8 mouse cellular contexts compared by ENCODE assay signal in genomic region chr2:168990061-168990753, GRCm38 (mm10). TPM values are rescaled to one million over a fixed set of nuclear protein-coding genes. Genes with fewer than 3 reads are reported as not detected.
DNase-seq lines count a peak whose midpoint lies in the region; ATAC-seq and TF ChIP-seq lines count a peak whose summit lies in the region.

No protein-coding gene starts in this region.

- TF ChIP-seq EP300 in heart, adult 2 months (IDR thresholded peaks at IDR 0.05; ENCODE audit: insufficient read depth, low read depth, low read length) = no peak
- no peak for TF ChIP-seq EP300 in stomach, postnatal 0 days (optimal IDR thresholded peaks at IDR 0.05)

- ATAC-seq in stomach, postnatal 0 days (ENCODE audit: low FRiP score, low TSS enrichment) = no peak

- no peak for TF ChIP-seq POLR2A in heart, adult 2 months (IDR thresholded peaks at IDR 0.05; ENCODE audit: insufficient read depth, low read depth, low read length)

- intact Hi-C loops in heart, adult 2 months (cut with DNase I) = loop anchor here (5.0 kb wide), 1 partner anchor 117 kb away; no protein-coding TSS in a partner anchor
- intact Hi-C loops in gastrocnemius, postnatal 36 days (cut with DNase I) = no loop called here

- no peak overlapping the region for H3K4me2 ChIP-seq in stomach, postnatal 0 days (replicated peaks; ENCODE audit: low read depth)

- 56% methylated on average over 13 of the region's 13 CpGs for WGBS in heart, adult 2 months
- 65% methylated on average over 13 of the region's 13 CpGs for WGBS in limb, embryonic 10.5 days
- WGBS in stomach, postnatal 0 days = 57% methylated on average over 13 of the region's 13 CpGs

- no peaks in the 10 kb centered on the region for H3K4me1 ChIP-seq in heart, adult 2 months (ENCODE audit: control insufficient read depth, insufficient read depth, low read length)
- H3K4me1 ChIP-seq in limb, embryonic 10.5 days = peaks cover 19% of the 10 kb centered on the region
- no peaks in the 10 kb centered on the region for H3K4me1 ChIP-seq in stomach, postnatal 0 days (replicated peaks; ENCODE audit: control insufficient read depth, insufficient read depth)

- H3K79me2 ChIP-seq in heart, adult 2 months (replicated peaks; ENCODE audit: control insufficient read depth, insufficient read depth, low read length) = no peaks in the 10 kb centered on the region

- peak; percentile 87 for TF ChIP-seq CTCF in heart, adult 2 months (IDR thresholded peaks at IDR 0.05)
- TF ChIP-seq CTCF in stomach, postnatal 0 days (IDR thresholded peaks at IDR 0.05; ENCODE audit: low read depth) = peak; percentile 75

- no peak overlapping the region for H3K27ac ChIP-seq in heart, adult 2 months
- peak overlapping the region; percentile 70; the same call in 1 of the 2 replicates for H3K27ac ChIP-seq in limb, embryonic 10.5 days
- H3K27ac ChIP-seq in stomach, postnatal 0 days (replicated peaks) = no peak overlapping the region

- no peaks in the 10 kb centered on the region for H3K36me3 ChIP-seq in heart, adult 2 months (ENCODE audit: control insufficient read depth, insufficient read depth, low read length)
- H3K36me3 ChIP-seq in limb, embryonic 10.5 days = no peaks in the 10 kb centered on the region
- H3K36me3 ChIP-seq in stomach, postnatal 0 days (ENCODE audit: control insufficient read depth, insufficient read depth, low read length) = no peaks in the 10 kb centered on the region

- no peak for DNase-seq in heart, adult 2 months
- no peak for DNase-seq in heart, adult 9 months (ENCODE audit: low spot score in 2 of 2)
- DNase-seq in thymus, postnatal 0 days (ENCODE audit: low spot score) = peak; percentile 45
- DNase-seq in thymus, postnatal 25 days = no peak
- no peak for DNase-seq in limb, embryonic 10.5 days (ENCODE audit: low spot score)
- no peak for DNase-seq in stomach, postnatal 0 days (ENCODE audit: low spot score)
- DNase-seq in spleen, postnatal 10 days (ENCODE audit: low spot score in 2 of 2) = no peak
- no peak for DNase-seq in gastrocnemius, postnatal 36 days

- H3K9ac ChIP-seq in heart, adult 2 months (ENCODE audit: low read depth, low read length) = no peak overlapping the region
- H3K9ac ChIP-seq in stomach, postnatal 0 days (ENCODE audit: low read length) = no peak overlapping the region

- H3K27me3 ChIP-seq in heart, adult 2 months (ENCODE audit: control insufficient read depth, insufficient read depth, low read length) = no peaks in the 10 kb centered on the region
- H3K27me3 ChIP-seq in limb, embryonic 10.5 days (ENCODE audit: low read depth, poor library complexity, severe bottlenecking) = no peaks in the 10 kb centered on the region
- H3K27me3 ChIP-seq in stomach, postnatal 0 days (ENCODE audit: control insufficient read depth, insufficient read depth, low read length) = no peaks in the 10 kb centered on the region

- H3K4me3 ChIP-seq in heart, adult 2 months = no peak overlapping the region
- no peak overlapping the region for H3K4me3 ChIP-seq in limb, embryonic 10.5 days
- no peak overlapping the region for H3K4me3 ChIP-seq in stomach, postnatal 0 days (ENCODE audit: low read depth, low read length)

- no peaks in the 10 kb centered on the region for H3K9me3 ChIP-seq in limb, embryonic 10.5 days (replicated peaks)
- H3K9me3 ChIP-seq in stomach, postnatal 0 days (ENCODE audit: control insufficient read depth, low read length) = no peaks in the 10 kb centered on the region

RNA-seq across cellular contexts. Expression of gene Zfp64, which starts 34.8 kb away (rescaled TPM):
- 1 to 10 TPM; 6.6 to 7.8 TPM for total RNA-seq in heart, adult 2 months (2021)
- polyA plus RNA-seq in heart, adult 2 months (2012; rRNA removed) = 10.1 and 10.5 TPM in 2 replicates
- 33.8 and 35.0 TPM in 2 replicates for polyA plus RNA-seq in thymus, postnatal 0 days (2015; fragmentation: Nextera tagmentation; extraction: Ambion mirVana)
- polyA plus RNA-seq in limb, embryonic 10.5 days (2016; fragmentation: Nextera tagmentation; extraction: Ambion mirVana) = 40.4 and 44.3 TPM in 2 replicates
- polyA plus RNA-seq in stomach, postnatal 0 days (2015; fragmentation: Nextera tagmentation; extraction: Ambion mirVana) = 28.0 and 29.8 TPM in 2 replicates
- 1 to 10 TPM; 6.7 to 8.0 TPM for total RNA-seq in gastrocnemius, postnatal 36 days (2021)
